ENCODE assay signal across 32 mouse cellular contexts in the genomic region with DNA sequence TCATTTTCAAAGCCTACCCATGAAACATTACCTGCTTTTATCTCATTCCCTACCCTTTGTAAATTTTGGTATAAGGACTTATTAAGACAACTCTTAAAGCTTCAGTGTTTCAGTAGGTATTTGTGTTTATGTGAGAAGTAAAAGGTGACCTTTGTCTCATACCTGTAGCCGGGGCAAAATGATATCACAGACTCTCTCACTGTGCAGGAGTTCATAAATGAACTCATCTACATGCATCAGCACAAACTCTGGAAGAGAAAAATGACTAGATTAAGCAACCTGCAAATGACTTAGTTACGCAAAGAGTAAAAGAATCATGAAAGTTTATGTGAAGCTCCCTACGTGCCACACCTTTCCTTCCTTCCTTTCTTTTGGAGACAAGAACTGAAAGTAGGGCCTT. TPM values are rescaled to one million over a fixed set of nuclear protein-coding genes. Genes with fewer than 3 reads are reported as not detected.
"Had no signal": no experiment of that assay in that cellular context is flagged by ENCODE, and none has a peak within 500 bp of the region (broad histone marks: within the 10 kb centered on the region; RNA-seq: fewer than 3 reads in every experiment).

No protein-coding gene starts in this region.

- ATAC-seq: liver, embryonic 12.5 days; liver, postnatal 0 days; lung, postnatal 0 days; midbrain, embryonic 13.5 days; midbrain, embryonic 15.5 days; midbrain, embryonic 16.5 days had no signal

- DNase-seq: left cerebral cortex, postnatal 4 days; liver; liver, embryonic 13.5 days; liver, postnatal 0 days; lung, adult 18-20 months; lung, adult 2 months; lung, embryonic 14.5 days; lung, postnatal 10 days; lung, postnatal 14 days; lung, postnatal 36 days; lung, postnatal 4 days had no signal

- H3K4me2 ChIP-seq: limb, embryonic 12.5 days; limb, embryonic 13.5 days; limb, embryonic 15.5 days; liver, embryonic 11.5 days; liver, embryonic 12.5 days; liver, embryonic 13.5 days; liver, embryonic 15.5 days; lung, embryonic 14.5 days; lung, embryonic 15.5 days; midbrain, embryonic 12.5 days; midbrain, embryonic 13.5 days; midbrain, embryonic 15.5 days; neural tube, embryonic 12.5 days had no signal

- H3K27ac ChIP-seq: left cerebral cortex, adult 2 months; limb, embryonic 10.5 days; limb, embryonic 12.5 days; limb, embryonic 13.5 days; limb, embryonic 15.5 days; liver, embryonic 12.5 days; liver, embryonic 13.5 days; liver, embryonic 14.5 days; liver, embryonic 15.5 days; lung, embryonic 15.5 days; macrophage; midbrain, embryonic 10.5 days; midbrain, embryonic 12.5 days; midbrain, embryonic 13.5 days; midbrain, embryonic 15.5 days; neural tube, embryonic 12.5 days had no signal

- H3K4me3 ChIP-seq: left cerebral cortex, adult 2 months; limb, embryonic 10.5 days; limb, embryonic 12.5 days; limb, embryonic 13.5 days; limb, embryonic 15.5 days; liver, embryonic 12.5 days; liver, embryonic 13.5 days; liver, embryonic 15.5 days; lung, embryonic 15.5 days; megakaryocyte, embryonic 14.5 days; midbrain, embryonic 10.5 days; midbrain, embryonic 12.5 days; midbrain, embryonic 13.5 days; midbrain, embryonic 15.5 days; myocyte; neural tube, embryonic 12.5 days had no signal

- H3K9ac ChIP-seq: limb, embryonic 12.5 days; limb, embryonic 13.5 days; limb, embryonic 15.5 days; liver, embryonic 12.5 days; liver, embryonic 13.5 days; liver, embryonic 14.5 days; liver, embryonic 15.5 days; liver, postnatal 0 days; lung, embryonic 14.5 days; lung, embryonic 15.5 days; midbrain, embryonic 12.5 days; midbrain, embryonic 13.5 days; midbrain, embryonic 15.5 days; neural tube, embryonic 12.5 days had no signal

- H3K27me3 ChIP-seq: limb, embryonic 12.5 days; limb, embryonic 13.5 days; limb, embryonic 15.5 days; liver, embryonic 12.5 days; liver, embryonic 13.5 days; liver, embryonic 15.5 days; lung, embryonic 15.5 days; megakaryocyte, embryonic 14.5 days; midbrain, embryonic 12.5 days; midbrain, embryonic 13.5 days; midbrain, embryonic 15.5 days; neural tube, embryonic 12.5 days had no signal

- H3K9me3 ChIP-seq: limb, embryonic 10.5 days; limb, embryonic 12.5 days; limb, embryonic 13.5 days; limb, embryonic 15.5 days; liver, embryonic 12.5 days; liver, embryonic 13.5 days; liver, embryonic 15.5 days; lung, embryonic 15.5 days; megakaryocyte, embryonic 14.5 days; midbrain, embryonic 10.5 days; midbrain, embryonic 12.5 days; midbrain, embryonic 13.5 days; midbrain, embryonic 15.5 days; neural tube, embryonic 12.5 days had no signal

RNA-seq across cellular contexts. Expression of gene Orc1, which starts 6.6 kb away (rescaled TPM):
- polyA plus RNA-seq: liver, adult 2 months had no signal
